Mouse (Mus musculus) granulocyte monocyte progenitor cell, adult 5-6 weeks (primary cell): ENCODE measurements around the gene Fam13c. TPM values are rescaled to one million over a fixed set of nuclear protein-coding genes. Genes with fewer than 3 reads are reported as not detected.
A peak's percentile ranks its signal among the peaks of the same experiment; 100 is the strongest.

ENCODE experiments used
- ATAC-seq: replicated peaks from 2 replicates; pipeline ENCODE4 v1.8.0; 2016; ENCODE audit warnings: mild to moderate bottlenecking, moderate TSS enrichment, inconsistent platforms; ENCODE audit not compliant: poor library complexity, severe bottlenecking
- total RNA-seq, 2 experiments: library from RNA; stranded (forward) in 1 of 2; stranded (reverse) in 1 of 2; fragments of 200-712, 200-1000 nt in 1 of 2; fragments of >200 nt in 1 of 2; fragmentation: Nextera tagmentation in 1 of 2; gene quantifications; 2 replicates each; pipeline ENCODE4 v1.2.3; 2014 to 2017

Fam13c gene
- total RNA-seq, 2 experiments from 2014 or later, result not detected

DNA sequence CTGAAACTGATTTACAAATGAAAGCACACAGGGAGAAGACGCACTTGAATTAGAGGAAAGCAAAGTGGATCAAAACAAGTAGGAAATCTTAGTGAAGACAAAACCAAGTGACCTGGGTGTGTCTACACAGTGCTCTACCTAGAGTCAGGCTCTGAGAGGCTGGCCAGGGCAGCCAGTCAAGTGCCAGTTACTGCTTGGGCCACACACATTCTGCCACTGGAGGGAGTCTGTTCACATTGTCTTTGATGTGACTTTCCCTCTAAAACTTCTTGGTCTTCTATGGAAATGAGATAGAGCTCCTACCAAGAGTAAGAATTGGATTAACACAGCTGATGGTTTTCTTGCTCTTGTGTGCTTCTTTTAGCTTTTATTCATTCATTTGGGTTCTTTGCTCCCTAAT lies 153.7 kb downstream of the Fam13c start:
- ATAC-seq, result no peak

DNA sequence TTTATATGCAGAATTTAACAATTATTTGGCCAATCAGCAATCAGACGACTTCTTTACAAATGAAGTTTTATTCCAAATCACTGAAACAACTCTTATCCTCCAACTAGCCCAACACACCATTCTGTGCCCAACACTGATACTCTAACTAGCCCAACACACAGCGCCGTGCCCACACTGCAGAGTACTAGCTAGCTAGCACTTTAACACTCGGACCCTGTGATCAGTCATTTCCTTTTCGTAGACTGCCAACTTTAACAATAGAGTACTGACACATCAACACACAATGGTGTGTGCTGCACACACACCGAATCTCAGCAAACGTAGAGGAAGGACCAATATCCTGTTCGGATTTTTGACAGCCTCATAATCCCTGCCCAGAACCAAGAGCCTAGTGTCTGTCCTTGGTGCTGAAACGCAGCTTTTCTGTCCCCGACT lies 157.8 kb downstream of the Fam13c start:
- ATAC-seq, result peak; percentile 46; the same call in 1 of the 2 replicates

DNA sequence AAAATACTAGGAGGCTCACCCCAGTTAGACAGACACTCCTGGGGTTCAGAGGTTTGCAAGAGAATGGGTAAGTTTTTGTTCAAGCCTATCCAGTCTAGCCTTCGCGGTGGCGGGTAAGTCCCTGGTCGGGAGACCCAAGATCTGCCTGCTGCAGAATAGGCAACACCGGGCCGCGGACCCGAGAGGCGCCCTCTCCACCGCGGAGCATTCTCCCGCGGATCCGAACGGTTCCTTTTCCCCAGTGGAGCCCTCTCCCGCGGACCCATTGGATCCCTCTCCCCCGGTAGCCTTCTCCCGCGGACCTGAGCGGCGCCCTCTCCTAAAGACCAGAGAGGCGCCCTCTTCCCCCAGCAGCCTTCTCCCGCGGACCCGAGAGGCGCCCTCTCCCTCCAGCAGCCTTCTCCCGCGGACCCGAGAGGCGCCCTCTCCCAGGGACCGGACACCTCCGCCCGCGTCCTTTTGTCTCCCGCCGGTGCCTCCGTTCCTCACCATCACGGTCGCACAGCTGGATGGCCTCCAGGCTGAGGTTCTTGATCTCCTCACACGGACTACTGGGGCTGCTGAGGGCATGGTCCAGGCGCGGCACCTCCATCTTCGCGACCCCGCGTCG lies 158.3 kb downstream of the Fam13c start:
- peak; percentile 34 for ATAC-seq

DNA sequence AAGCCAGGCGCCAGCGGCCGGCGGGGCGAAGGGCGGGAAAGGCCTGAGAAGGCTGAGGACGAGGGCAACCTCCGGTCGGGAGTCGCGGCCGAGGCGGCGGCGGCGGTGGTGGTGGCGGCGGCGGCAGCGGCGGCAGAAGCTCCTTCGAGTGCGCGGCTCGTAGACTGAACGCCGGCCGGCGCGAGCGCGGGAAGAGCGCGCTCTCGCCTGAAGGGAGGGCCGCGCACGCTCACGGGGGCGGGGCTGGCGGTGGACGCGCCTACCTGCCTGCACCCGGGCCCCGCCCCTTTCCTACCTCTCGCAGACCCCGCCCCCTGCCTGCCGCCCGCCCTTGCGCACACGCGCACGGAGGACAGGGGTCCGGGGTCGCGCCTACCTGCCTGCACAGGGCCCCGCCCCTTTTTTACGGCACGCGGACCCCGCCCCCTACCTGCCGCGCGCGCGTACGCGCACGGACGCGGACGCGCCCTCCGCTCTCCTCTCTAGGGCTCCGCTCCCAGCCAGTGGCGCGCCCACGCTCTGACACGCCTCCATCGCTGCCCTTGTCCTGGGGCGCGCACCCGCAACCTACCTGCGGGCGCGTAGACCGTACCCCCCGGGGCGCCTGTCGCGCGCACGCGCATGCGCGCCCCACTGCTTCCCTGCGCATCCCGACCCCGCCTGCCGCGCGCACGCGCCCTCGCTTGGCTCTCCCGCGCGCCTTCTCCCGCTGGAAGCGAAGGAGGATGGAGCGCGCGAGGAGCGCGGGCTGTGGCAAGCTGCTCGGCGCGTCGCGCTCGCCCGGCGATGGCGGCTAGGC lies 159.0 kb downstream of the Fam13c start:
- ATAC-seq, result peak; percentile 77

DNA sequence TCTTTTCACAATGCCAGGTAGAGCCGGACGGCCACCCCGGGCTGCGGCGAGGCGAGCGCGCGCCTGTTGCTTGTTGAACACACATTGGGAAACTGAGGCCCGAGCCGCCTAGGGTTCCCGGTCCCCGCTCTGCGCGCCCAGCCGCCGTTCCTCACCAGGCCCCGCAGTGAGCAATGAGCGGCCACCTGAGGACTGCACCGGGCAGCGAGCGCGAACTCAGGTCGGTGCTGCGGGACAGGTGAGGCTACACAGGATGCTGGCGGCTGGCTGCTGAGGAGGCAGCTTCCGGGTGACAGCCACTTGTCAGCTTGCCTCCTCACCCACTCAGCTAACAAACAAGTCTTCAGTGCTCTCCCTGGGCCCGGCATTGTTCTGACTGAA lies 159.6 kb downstream of the Fam13c start:
- ATAC-seq, result no peak

Other genes with a start within 250 kb of the Fam13c start
- gene Mrln, start 235.8 kb upstream of the Fam13c start, total RNA-seq (2014; fragmentation: Nextera tagmentation), result not detected in 2 replicates
- not detected in 2 replicates for gene Mrln, start 235.8 kb upstream of the Fam13c start, total RNA-seq (2017)
- 0.83 and 3.4 TPM in 2 replicates for gene Slc16a9, start 195.4 kb upstream of the Fam13c start, total RNA-seq (2014; fragmentation: Nextera tagmentation)
- gene Slc16a9, start 195.4 kb upstream of the Fam13c start, total RNA-seq (2017), result 0.34 and 0.41 TPM in 2 replicates
- gene Phyhipl, start 215.5 kb downstream of the Fam13c start, total RNA-seq (2014; fragmentation: Nextera tagmentation), result not detected in 2 replicates
- gene Phyhipl, start 215.5 kb downstream of the Fam13c start, total RNA-seq (2017), result not detected in 2 replicates